Mouse (Mus musculus) ES-E14 (cell line): ENCODE measurements around the gene Slc25a38.

Experiments
- CHD2 ChIP-seq: IDR thresholded peaks from 2 replicates; pipeline ENCODE4 v1.6.1; 2014; ENCODE audit warnings: mild to moderate bottlenecking, low read depth, low read length, inconsistent platforms
- HCFC1 ChIP-seq: IDR thresholded peaks from 2 replicates; pipeline ENCODE4 v1.6.1; 2012; ENCODE audit warnings: low read length, inconsistent platforms, borderline replicate concordance; ENCODE audit not compliant: insufficient read depth
- MAFK ChIP-seq: IDR thresholded peaks from 2 replicates; pipeline ENCODE4 v1.6.1; 2014; ENCODE audit warnings: mild to moderate bottlenecking, low read depth, low read length, inconsistent platforms; ENCODE audit not compliant: insufficient read depth
- ZC3H11A ChIP-seq: IDR thresholded peaks from 2 replicates; pipeline ENCODE4 v1.6.1; 2012; ENCODE audit warnings: low read depth, mild to moderate bottlenecking, inconsistent platforms, low read length, borderline replicate concordance

GRCm38 (mm10) chr9:120081967-120082366 is 28.2 kb upstream of the Slc25a38 start:
- TF ChIP-seq CHD2 (no peak), HCFC1 (no peak), MAFK (no peak), ZC3H11A (no peak)
